Mouse (Mus musculus): ENCODE results near the gene Rps16.
A peak's percentile ranks its signal among the peaks of the same experiment; 100 is the strongest.
"Not testable (repeated sequence)": the region's sequence is repeated elsewhere in the genome, so short reads cannot be mapped to it uniquely, and the experiment has no call there.

The Rps16 gene

DNA sequence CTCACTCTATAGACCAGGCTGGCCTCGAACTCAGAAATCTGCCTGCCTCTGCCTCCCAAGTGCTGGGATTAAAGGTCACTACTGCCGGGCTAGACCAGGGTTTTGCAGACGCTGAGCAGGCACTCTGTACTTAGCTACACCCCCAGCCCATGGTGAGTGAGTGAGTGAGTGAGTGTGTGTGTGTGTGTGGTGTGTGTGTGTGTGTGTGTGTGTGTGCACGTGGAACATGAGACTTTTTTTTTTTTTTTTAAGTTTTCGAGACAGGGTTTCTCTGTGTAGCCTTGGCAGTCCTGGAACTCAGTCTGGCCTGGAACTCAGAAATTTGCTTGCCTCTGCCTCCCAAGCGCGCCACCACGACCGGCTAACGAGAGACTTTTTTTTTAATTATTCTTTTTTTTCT, 24.2 kb downstream of the Rps16 start:
- no peak for DNase-seq

DNA sequence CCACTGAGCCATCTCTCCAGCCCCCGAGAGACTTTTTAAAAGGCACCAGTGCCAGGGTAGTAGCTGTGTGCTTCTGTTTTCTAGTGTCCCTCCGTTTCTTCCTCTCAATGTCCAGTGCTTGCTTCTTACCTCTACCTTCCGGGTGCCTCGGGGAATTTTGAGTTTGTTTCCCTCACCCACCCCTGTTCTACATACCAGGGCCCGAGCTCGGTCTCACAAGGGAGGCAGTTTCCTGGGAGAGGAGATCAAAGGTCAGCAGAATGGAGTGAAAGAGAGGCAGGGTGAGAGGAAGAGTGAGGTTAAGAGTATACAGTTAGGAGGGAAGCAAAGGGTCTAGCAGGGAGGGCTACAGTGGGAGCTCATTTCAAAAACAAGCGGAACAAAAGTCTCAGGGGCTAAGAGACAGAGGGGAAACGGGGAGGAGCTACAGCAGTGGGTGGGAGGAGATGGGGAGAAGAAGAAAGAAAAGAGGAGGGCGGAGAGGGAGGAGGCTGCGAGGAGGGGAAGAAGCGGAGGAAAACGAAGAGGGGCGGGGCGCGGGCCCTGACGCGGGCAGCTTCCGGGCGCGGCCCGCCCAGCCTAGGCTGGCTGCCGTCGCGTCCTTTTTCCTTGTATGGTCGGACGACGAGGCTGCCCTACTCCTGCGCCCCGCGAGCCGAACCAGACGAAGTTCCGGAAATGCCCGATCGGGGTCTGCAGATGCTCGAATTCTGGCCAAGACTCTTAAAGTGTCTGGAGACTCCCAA, 24.9 kb downstream of the Rps16 start:
- peak; percentile 95 to 97 for DNase-seq

- DNase-seq, result peak; percentile 95 to 97
Observed at GRCm38 (mm10) chr7:28376011-28376771, 25.7 kb downstream of the Rps16 start.

DNA sequence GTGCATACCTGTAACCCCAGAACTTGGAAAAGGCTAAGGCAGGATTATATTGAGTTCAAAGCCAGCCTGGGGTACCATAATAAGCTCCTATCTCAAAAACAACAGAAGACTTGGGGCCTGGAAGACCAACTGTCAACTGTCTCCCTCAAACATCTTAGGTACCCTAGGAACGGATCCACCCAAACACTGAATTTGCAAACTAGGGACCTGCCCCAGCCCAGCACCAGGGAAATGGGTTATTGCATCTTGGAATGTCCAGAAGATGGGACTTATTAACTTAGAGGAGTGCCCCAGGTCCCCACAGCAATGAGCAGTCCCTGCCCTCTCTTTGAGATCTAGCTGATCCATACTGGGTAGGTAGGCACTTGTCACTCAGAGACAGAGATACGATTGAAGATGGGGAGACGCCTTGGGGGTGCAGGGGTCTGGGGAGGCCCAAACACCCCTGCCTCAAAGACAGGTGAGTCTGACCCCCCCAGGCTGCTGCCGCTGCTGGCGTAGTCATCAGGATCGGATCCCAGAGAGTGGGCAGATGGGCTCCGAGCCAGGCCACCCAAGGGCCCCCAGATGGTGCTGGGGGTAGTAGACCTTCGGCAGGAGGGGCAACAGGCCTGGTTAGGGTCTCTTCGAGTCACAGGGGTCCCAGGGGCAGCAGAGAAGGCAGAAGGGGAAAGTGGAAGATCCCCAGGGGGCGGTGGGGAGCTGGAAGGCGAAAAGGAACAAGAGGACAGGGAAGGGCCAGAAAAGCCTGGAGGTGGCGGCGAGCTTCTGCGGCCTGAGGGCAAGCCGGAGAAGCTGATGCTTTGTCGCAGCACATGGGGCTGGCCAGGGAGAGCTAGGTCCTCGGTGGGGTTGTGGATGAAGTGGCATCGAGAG, 27.0 kb downstream of the Rps16 start:
- DNase-seq, result peak; percentile 47 to 54

- DNase-seq, result peak; percentile 92 to 94
Observed at GRCm38 (mm10) chr7:28378066-28378690, 27.7 kb downstream of the Rps16 start.

- peak; percentile 95 to 96 for DNase-seq
Observed at GRCm38 (mm10) chr7:28378769-28379651, 28.6 kb downstream of the Rps16 start.

DNA sequence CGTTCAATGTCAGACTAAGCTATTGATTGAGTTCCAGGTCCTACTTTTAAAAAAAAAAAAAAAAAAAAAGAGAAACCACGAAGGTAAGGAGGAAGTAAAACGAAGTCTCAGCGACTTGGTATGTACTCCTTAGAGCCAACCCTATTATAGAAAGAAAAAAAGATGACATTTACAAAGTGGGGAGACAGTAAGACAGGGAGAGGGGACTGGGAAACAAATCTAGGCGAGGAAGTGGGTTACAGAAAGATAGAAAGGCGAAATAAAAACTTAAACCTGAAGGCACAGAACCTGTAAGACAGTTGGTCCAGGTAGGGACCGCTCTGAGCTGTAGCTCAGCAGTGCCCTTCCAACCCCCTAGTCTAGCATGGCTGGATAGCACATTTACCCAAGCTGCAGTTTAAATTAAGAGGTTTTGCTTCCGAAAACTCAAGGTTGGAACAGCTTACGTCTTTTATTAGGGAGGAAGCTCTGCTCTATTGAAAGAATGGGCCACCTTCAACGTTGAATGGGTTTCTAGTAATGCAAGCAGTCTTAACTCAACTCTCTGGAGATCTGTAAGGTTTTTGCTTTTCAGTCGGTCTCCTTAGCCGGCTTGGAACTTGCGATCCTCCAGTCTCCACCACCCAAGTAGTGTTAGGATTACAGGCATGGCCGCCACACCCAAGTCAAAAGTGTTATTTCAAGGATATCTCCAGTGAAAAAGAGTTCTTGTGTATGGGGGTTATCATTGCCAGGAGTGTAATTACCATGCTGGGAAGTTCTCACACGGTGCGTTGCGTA, 30.0 kb downstream of the Rps16 start, which contains the start of gene Zfp36:
TSS of gene Zfp36 (minus strand) at position 17 of the 780 bp plus-strand sequence.
- no peak for DNase-seq

- peak; percentile 91 to 95 for DNase-seq
Observed at GRCm38 (mm10) chr7:28381017-28381790, 30.8 kb downstream of the Rps16 start.

GRCm38 (mm10) chr7:28381938-28382337, 31.5 kb downstream of the Rps16 start:
- peak; percentile 92 to 95 for DNase-seq

DNA sequence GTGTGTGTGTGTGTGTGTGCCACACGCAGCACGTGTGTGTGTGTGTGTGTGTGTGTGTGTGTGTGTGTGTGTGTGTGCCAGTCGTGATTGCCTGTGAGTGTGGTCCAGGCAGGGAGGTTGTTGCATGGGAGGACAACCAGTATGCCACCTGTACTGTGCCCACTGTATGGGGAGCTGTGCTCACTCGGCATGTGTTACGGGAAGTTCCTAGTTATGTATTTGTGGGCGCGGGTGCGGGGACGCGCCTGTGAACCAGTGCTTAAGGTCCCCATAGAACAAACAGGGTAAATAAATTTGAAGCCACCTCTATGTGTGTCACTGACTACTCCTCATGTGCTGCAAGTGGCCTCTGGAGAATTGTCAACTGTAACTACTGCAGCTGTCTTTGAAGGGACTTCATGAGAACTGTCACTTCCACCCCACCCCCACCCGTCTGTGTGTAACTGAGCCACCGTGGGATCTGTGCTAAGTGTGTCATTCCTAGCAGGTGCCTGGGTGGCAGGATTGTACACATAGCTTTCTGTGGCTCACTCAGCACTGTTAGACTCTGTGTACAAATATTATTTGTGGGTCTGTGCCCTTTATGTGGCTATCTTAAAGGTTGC, 32.0 kb downstream of the Rps16 start:
- peak in 1 of 2 experiments; percentile 18 for DNase-seq

DNA sequence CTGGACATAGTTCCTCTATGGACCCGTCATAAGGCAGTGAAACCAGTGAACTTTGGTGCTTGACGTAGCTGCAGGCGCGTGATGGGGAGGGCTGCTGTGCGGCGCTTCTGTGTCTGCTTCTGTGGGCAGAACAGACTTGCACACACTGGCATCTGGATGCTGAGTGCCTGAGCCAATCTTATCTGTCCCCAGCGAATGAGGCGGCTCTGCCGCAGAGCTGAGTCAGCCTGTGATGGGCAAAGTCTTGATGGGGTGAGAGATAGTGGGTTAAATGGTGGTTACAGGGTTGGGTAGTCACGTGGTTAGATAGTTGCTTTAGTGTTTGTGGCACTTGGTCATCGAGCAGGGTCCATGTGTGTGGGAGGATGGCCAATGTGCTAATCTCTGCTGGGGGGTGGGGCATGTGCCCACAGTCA, 32.5 kb downstream of the Rps16 start:
- peak; percentile 67 to 73 for DNase-seq

DNA sequence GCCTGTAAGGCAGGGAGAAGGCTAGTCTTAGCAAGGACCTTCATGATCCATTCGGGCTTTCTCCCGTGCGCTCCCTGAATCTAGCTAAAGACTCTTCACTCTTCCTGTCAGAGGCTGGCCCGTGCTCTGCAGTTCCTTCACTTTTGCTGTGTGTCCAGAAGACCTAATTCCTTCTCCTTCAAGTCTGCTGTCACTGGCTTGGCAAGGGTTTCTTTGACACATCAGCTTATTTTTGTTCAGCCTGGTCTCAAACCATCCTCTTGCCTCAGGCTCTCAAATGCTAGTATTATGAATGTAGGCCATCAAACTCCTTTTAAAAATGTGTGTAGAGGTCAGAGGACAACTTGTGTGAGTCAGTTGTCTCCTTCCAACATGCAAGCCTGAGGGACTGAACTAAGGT, 33.2 kb downstream of the Rps16 start:
- DNase-seq, result no peak

- DNase-seq, result no peak
Observed at GRCm38 (mm10) chr7:28384162-28384561, 33.7 kb downstream of the Rps16 start.

DNA sequence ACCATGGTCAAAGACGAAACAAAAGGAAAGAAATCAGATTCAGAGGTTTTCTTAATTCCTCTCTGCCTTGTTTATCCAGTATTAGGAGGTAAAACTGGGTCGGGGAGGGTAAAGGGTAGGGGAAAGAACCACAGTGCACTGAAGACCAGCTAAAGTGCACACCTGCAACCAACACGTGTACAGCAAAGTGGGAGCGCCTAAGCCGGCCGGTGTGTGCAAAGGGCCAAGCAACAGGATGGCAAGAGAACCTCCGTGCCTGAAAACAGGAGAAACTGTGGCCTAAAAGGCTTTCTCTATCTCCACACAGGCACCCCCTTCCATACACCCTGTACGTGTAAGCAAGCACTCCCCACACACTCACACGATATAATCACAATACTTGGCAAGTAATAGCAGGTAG, 34.7 kb downstream of the Rps16 start:
- no peak for DNase-seq

- peak; percentile 80 to 82 for DNase-seq
Observed at GRCm38 (mm10) chr7:28386007-28386406, 35.6 kb downstream of the Rps16 start.

GRCm38 (mm10) chr7:28386462-28386861, 36.0 kb downstream of the Rps16 start:
- DNase-seq, result peak; percentile 85 to 89

DNA sequence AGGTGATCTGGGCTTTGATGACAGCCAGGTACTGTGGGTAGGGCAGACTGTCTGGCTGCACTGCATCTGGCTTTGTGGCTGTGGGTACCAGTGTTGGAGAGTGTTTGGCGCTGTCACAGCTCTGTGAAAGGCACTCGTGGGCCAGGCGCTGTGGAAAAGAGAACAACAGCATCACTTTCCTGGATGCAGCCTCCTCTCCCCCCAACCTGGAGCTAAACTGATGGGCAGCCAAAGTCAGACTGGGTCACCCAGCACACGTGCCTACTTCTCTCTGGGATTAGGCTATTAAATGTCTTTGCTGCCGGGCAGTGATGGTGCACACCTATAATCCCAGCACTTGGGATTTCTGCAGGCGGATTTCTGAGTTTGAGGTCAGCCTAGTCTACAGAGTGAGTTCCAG, 36.4 kb downstream of the Rps16 start:
- not testable (repeated sequence) for DNase-seq

DNA sequence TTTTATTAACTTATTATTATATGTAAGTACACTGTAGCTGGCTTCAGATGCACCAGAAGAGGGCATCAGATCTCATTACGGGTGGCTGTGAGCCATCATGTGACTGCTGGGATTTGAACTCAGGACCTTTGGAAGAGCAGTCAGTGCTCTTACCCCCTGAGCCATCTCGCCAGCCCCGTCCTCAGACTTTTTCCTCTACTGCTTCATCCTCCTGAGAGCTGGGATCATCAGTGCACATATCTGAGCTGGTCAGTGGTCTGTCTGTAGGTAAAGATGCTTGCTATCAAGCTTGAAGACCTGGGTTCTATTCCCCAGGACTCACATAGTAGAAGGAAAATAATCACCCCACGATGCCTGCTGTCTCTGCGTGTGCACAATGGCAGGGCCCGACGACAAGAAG, 36.9 kb downstream of the Rps16 start:
- not testable (repeated sequence) for DNase-seq

DNA sequence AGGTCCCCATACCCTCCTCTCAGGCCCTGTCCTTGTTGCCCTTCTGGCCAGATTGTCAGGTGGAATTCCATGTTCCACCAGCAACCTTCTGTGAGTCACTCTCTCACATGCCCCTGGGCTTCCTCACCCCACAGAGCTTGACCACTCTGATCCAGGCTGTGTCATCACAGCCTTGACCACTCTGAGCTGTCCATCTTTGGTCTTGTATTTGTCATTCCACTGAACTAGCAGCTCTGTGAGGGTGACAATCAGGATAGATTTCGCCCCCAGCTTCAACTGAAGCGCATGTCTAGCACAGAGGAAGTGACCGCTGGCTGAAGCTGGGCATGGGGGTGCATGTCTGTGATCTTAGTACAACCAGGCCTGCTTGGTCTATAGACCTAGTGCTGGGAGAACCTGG, 39.9 kb downstream of the Rps16 start:
- no peak for DNase-seq
